Mouse (Mus musculus): ENCODE data around the gene Atxn1. TPM values are rescaled to one million over a fixed set of nuclear protein-coding genes. Genes with fewer than 3 reads are reported as not detected.

The Atxn1 gene
- polyA plus RNA-seq, 1 experiment from 2014 or later = 7.7 TPM

DNA sequence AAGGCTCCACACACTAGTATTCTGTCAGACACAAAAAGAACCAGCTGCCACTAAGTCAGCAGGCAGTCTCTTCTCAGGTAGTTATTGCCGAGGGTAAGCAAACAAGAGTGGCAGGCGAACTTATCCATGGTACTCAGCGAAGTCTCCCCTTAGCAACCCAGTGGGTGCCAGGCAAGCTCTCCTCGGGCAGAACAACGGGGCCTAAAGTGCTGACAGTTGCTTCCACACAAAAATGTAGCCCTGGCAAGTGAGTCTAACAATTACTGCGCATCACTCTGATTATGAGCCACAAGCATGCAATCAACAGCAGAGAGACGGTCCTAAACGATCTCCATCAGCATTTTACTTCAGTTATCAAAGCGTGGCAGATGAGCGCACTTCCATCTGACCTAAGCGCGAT, 224.4 kb downstream of the Atxn1 start:
- H3K9ac ChIP-seq = no peak overlapping the region
- no peaks in the 10 kb centered on the region for H3K27me3 ChIP-seq (replicated peaks)
- peaks cover 5% of the 10 kb centered on the region; the same call in 1 of the 2 replicates for H3K36me3 ChIP-seq
- H3K9me3 ChIP-seq (replicated peaks) = no peaks in the 10 kb centered on the region
- H3K27ac ChIP-seq (ENCODE audit: poor library complexity, severe bottlenecking) = no peak overlapping the region
- no peak for ATAC-seq (ENCODE audit: insufficient number of reproducible peaks, low FRiP score)
- no peak overlapping the region for H3K4me3 ChIP-seq
- peaks cover 15% of the 10 kb centered on the region for H3K4me1 ChIP-seq (replicated peaks)
- 81% methylated on average over 12 of the region's 12 CpGs for WGBS
- H3K4me2 ChIP-seq = no peak overlapping the region

GRCm38 (mm10) chr13:45736241-45736640, 228.6 kb downstream of the Atxn1 start:
- peaks cover 27% of the 10 kb centered on the region for H3K4me1 ChIP-seq (replicated peaks)
- peaks cover 10% of the 10 kb centered on the region for H3K36me3 ChIP-seq
- H3K4me3 ChIP-seq = no peak overlapping the region
- H3K4me2 ChIP-seq = no peak overlapping the region
- no peak overlapping the region for H3K9ac ChIP-seq
- H3K27me3 ChIP-seq (replicated peaks) = no peaks in the 10 kb centered on the region
- no peak overlapping the region for H3K27ac ChIP-seq (ENCODE audit: poor library complexity, severe bottlenecking)
- WGBS = 68% methylated on average over 4 of the region's 4 CpGs
- ATAC-seq (ENCODE audit: insufficient number of reproducible peaks, low FRiP score) = no peak
- H3K9me3 ChIP-seq (replicated peaks) = no peaks in the 10 kb centered on the region

GRCm38 (mm10) chr13:45735802-45736201, 229.0 kb downstream of the Atxn1 start:
- Histone ChIP-seq H3K27ac (ENCODE audit: poor library complexity, severe bottlenecking) (no peak overlapping the region), H3K4me2 (no peak overlapping the region), H3K9ac (no peak overlapping the region), H3K36me3 (peaks cover 10% of the 10 kb centered on the region), H3K27me3 (replicated peaks) (no peaks in the 10 kb centered on the region), H3K4me3 (no peak overlapping the region), H3K9me3 (replicated peaks) (no peaks in the 10 kb centered on the region), H3K4me1 (replicated peaks) (peaks cover 27% of the 10 kb centered on the region)
- no peak for ATAC-seq (ENCODE audit: insufficient number of reproducible peaks, low FRiP score)
- WGBS = 90% methylated on average over 3 of the region's 3 CpGs

GRCm38 (mm10) chr13:45734531-45734930, 230.3 kb downstream of the Atxn1 start:
- WGBS = 82% methylated on average over 3 of the region's 3 CpGs
- Histone ChIP-seq H3K27me3 (replicated peaks) (no peaks in the 10 kb centered on the region), H3K9me3 (replicated peaks) (no peaks in the 10 kb centered on the region), H3K36me3 (peaks cover 9% of the 10 kb centered on the region), H3K4me1 (replicated peaks) (peaks cover 31% of the 10 kb centered on the region), H3K4me2 (no peak overlapping the region), H3K27ac (ENCODE audit: poor library complexity, severe bottlenecking) (no peak overlapping the region), H3K4me3 (no peak overlapping the region), H3K9ac (no peak overlapping the region)
- ATAC-seq (ENCODE audit: insufficient number of reproducible peaks, low FRiP score) = no peak

DNA sequence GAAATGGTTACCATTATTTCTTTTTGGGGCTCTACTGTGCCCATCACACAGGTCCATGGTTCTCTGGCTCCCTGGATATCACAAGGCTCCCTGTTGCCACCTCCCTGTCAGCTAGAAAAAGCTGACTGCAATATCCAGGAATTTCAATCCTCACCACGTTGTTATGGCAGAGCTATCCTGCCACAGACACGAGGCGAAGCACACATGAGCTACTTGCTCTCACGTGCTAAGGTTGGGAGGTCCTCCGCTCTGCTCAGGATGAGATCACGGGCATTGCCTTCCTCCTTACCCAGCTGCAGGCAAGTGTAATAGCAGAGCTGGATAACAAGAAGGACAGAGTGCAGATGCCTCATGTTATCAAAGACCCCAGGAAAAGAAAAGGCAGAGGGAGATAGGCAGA, 232.2 kb downstream of the Atxn1 start:
- H3K4me2 ChIP-seq = no peak overlapping the region
- H3K36me3 ChIP-seq = peaks cover 4% of the 10 kb centered on the region
- H3K4me3 ChIP-seq = no peak overlapping the region
- no peak overlapping the region for H3K9ac ChIP-seq
- 25% methylated on average over 6 of the region's 6 CpGs for WGBS
- H3K27ac ChIP-seq (ENCODE audit: poor library complexity, severe bottlenecking) = no peak overlapping the region
- no peak for ATAC-seq (ENCODE audit: insufficient number of reproducible peaks, low FRiP score)
- H3K9me3 ChIP-seq (replicated peaks) = no peaks in the 10 kb centered on the region
- H3K4me1 ChIP-seq (replicated peaks) = peaks cover 28% of the 10 kb centered on the region
- H3K27me3 ChIP-seq (replicated peaks) = no peaks in the 10 kb centered on the region

DNA sequence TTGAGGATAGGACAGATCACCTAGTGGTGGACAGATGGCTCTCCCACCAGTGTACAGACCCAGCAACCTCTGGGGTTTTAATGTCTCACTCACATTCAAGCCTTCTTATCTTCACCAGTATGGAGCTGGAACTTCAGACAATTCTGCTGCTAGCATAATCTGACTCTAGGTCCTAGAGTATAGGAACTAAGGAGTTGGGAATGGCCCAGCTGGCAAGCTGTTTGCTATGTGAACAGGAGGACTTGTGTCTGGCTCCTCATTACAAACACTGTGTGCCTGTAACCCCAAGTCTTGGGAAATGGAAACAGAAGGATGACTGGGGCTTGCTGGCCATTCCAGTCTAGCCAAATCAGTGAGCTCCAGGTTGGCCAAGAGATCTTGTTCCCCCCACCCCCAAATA, 237.9 kb downstream of the Atxn1 start:
- no peak for ATAC-seq (ENCODE audit: insufficient number of reproducible peaks, low FRiP score)
- H3K27ac ChIP-seq (ENCODE audit: poor library complexity, severe bottlenecking) = no peak overlapping the region
- peaks cover 9% of the 10 kb centered on the region; the same call in 1 of the 2 replicates for H3K4me1 ChIP-seq (replicated peaks)
- H3K36me3 ChIP-seq = no peaks in the 10 kb centered on the region
- H3K9me3 ChIP-seq (replicated peaks) = no peaks in the 10 kb centered on the region
- no peak overlapping the region for H3K4me2 ChIP-seq
- H3K27me3 ChIP-seq (replicated peaks) = no peaks in the 10 kb centered on the region
- no peak overlapping the region for H3K9ac ChIP-seq
- H3K4me3 ChIP-seq = no peak overlapping the region

DNA sequence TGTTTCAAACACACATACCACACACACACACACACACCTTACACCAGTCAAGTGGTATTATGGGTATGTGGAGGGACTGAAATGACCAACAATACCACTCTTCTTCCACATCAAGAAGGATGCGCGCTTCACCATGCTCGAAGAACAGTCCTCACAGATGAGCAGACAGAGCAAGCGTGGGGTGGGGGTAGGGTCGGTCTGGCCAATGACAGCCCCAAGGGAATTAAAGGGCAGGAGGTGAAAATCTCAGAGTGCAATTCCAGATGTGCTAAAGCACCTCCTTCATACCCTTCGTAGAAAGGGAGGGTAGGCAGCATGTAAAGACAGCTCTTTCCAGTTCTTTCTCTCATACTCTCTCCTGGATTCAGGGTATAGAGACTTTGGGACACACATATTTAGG, 238.6 kb downstream of the Atxn1 start:
- no peaks in the 10 kb centered on the region for H3K9me3 ChIP-seq (replicated peaks)
- no peak overlapping the region for H3K9ac ChIP-seq
- ATAC-seq (ENCODE audit: insufficient number of reproducible peaks, low FRiP score) = no peak
- no peaks in the 10 kb centered on the region for H3K27me3 ChIP-seq (replicated peaks)
- H3K4me1 ChIP-seq (replicated peaks) = peaks cover 12% of the 10 kb centered on the region; the same call in 1 of the 2 replicates
- H3K4me3 ChIP-seq = no peak overlapping the region
- no peak overlapping the region for H3K27ac ChIP-seq (ENCODE audit: poor library complexity, severe bottlenecking)
- no peak overlapping the region for H3K4me2 ChIP-seq
- WGBS = 84% methylated on average over 6 of the region's 6 CpGs
- H3K36me3 ChIP-seq = no peaks in the 10 kb centered on the region

GRCm38 (mm10) chr13:45724507-45725259, 240.1 kb downstream of the Atxn1 start:
- Histone ChIP-seq H3K4me2 (no peak overlapping the region), H3K4me3 (no peak overlapping the region), H3K27me3 (replicated peaks) (no peaks in the 10 kb centered on the region), H3K9me3 (replicated peaks) (no peaks in the 10 kb centered on the region), H3K36me3 (no peaks in the 10 kb centered on the region), H3K9ac (no peak overlapping the region), H3K27ac (ENCODE audit: poor library complexity, severe bottlenecking) (no peak overlapping the region), H3K4me1 (replicated peaks) (peaks cover 7% of the 10 kb centered on the region; the same call in 1 of the 2 replicates)
- no peak for ATAC-seq (ENCODE audit: insufficient number of reproducible peaks, low FRiP score)
- WGBS = 78% methylated on average over 14 of the region's 14 CpGs

GRCm38 (mm10) chr13:45722885-45723284, 241.9 kb downstream of the Atxn1 start:
- Histone ChIP-seq H3K9ac (no peak overlapping the region), H3K9me3 (replicated peaks) (no peaks in the 10 kb centered on the region), H3K27ac (ENCODE audit: poor library complexity, severe bottlenecking) (no peak overlapping the region), H3K4me3 (no peak overlapping the region), H3K27me3 (replicated peaks) (no peaks in the 10 kb centered on the region), H3K36me3 (no peaks in the 10 kb centered on the region), H3K4me2 (no peak overlapping the region), H3K4me1 (replicated peaks) (peaks cover 13% of the 10 kb centered on the region)
- 84% methylated on average over 5 of the region's 5 CpGs for WGBS
- ATAC-seq (ENCODE audit: insufficient number of reproducible peaks, low FRiP score) = no peak

GRCm38 (mm10) chr13:45721621-45722020, 243.2 kb downstream of the Atxn1 start:
- no peak overlapping the region for H3K27ac ChIP-seq (ENCODE audit: poor library complexity, severe bottlenecking)
- H3K36me3 ChIP-seq = no peaks in the 10 kb centered on the region
- H3K4me3 ChIP-seq = no peak overlapping the region
- WGBS = 80% methylated on average over 8 of the region's 8 CpGs
- H3K4me1 ChIP-seq (replicated peaks) = peaks cover 16% of the 10 kb centered on the region
- no peaks in the 10 kb centered on the region for H3K27me3 ChIP-seq (replicated peaks)
- no peak overlapping the region for H3K4me2 ChIP-seq
- no peak for ATAC-seq (ENCODE audit: insufficient number of reproducible peaks, low FRiP score)
- no peak overlapping the region for H3K9ac ChIP-seq
- H3K9me3 ChIP-seq (replicated peaks) = no peaks in the 10 kb centered on the region

DNA sequence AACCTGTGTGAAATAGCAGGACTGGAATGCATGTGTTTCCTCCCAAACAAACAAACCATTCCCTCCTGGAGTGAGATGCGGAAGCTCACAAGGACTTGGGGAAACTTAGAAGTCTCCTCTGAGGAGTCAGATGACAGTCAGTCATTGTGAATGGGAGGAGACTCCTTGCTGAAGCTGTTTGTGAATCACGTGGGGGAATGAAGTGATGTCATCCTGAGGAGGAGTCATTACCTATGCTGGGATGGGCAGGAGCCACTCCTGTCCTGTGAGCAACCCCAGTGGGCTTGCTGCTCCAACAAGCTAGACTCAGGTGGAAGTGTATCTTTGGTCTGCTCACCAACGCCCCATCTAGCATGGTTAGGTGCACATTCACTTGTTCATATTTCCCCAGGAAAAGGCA, 246.0 kb downstream of the Atxn1 start:
- Histone ChIP-seq H3K9ac (no peak overlapping the region), H3K27me3 (replicated peaks) (no peaks in the 10 kb centered on the region), H3K4me1 (replicated peaks) (peaks cover 18% of the 10 kb centered on the region), H3K36me3 (no peaks in the 10 kb centered on the region), H3K4me3 (no peak overlapping the region), H3K27ac (ENCODE audit: poor library complexity, severe bottlenecking) (no peak overlapping the region), H3K9me3 (replicated peaks) (no peaks in the 10 kb centered on the region), H3K4me2 (no peak overlapping the region)
- no peak for ATAC-seq (ENCODE audit: insufficient number of reproducible peaks, low FRiP score)
- 46% methylated on average over 3 of the region's 3 CpGs for WGBS

Measured in heart, embryonic 12.5 days (tissue).